Mouse (Mus musculus) midbrain, postnatal 0 days (tissue): ENCODE results near the gene Zan. TPM values are rescaled to one million over a fixed set of nuclear protein-coding genes. Genes with fewer than 3 reads are reported as not detected.

Experiments
- ATAC-seq: fragments of 200-750 bp; cut with Nextera tagmentation; 2 replicates; pipeline ENCODE4 v1.8.0; 2017; ENCODE audit warnings: moderate number of reproducible peaks, mild to moderate bottlenecking, moderate TSS enrichment, moderate library complexity; ENCODE audit not compliant: low FRiP score
- DNase-seq: peaks from one replicate; pipeline ENCODE4 v3.0.0-alpha.2; 2015; ENCODE audit warnings: low spot score
- H3K27ac ChIP-seq: fragments of 300-500 bp; sonication (generic); 2 replicates; pipeline ENCODE4 v1.5.1; 2014; ENCODE audit warnings: low read depth, mild to moderate bottlenecking, low read length, mixed read lengths
- H3K27me3 ChIP-seq: fragments of 300-500 bp; sonication (generic); 2 replicates; pipeline ENCODE4 v1.6.1; 2014; ENCODE audit warnings: low read length, control low read depth, mixed read lengths; ENCODE audit not compliant: insufficient read depth
- H3K36me3 ChIP-seq: fragments of 300-500 bp; sonication (generic); 2 replicates; pipeline ENCODE4 v1.6.1; 2014; ENCODE audit warnings: low read length, control low read depth, mixed read lengths; ENCODE audit not compliant: insufficient read depth
- H3K4me1 ChIP-seq: fragments of 300-500 bp; sonication (generic); 2 replicates; pipeline ENCODE4 v1.6.1; 2014; ENCODE audit warnings: mild to moderate bottlenecking, control low read depth, antibody characterized with exemption, low read length, mixed read lengths; ENCODE audit not compliant: insufficient read depth
- H3K4me2 ChIP-seq: fragments of 300-500 bp; sonication (generic); 2 replicates; pipeline ENCODE4 v1.6.1; 2014; ENCODE audit warnings: low read depth, mild to moderate bottlenecking, low read length, mixed read lengths; ENCODE audit not compliant: poor library complexity, severe bottlenecking
- H3K4me3 ChIP-seq: fragments of 300-500 bp; sonication (generic); 2 replicates; pipeline ENCODE4 v1.5.1; 2014; ENCODE audit warnings: low read depth, mild to moderate bottlenecking, low read length, moderate library complexity
- H3K9ac ChIP-seq: fragments of 300-500 bp; sonication (generic); replicated peaks from 2 replicates; pipeline ENCODE4 v1.6.1; 2014; ENCODE audit warnings: mild to moderate bottlenecking, low read length, moderate library complexity, mixed read lengths; ENCODE audit not compliant: poor library complexity, severe bottlenecking
- H3K9me3 ChIP-seq: fragments of 300-500 bp; sonication (generic); 2 replicates; pipeline ENCODE4 v1.6.1; 2016; ENCODE audit warnings: low read length, control low read depth
- CTCF ChIP-seq: IDR thresholded peaks from 2 replicates; pipeline ENCODE4 v1.5.1; 2016; ENCODE audit warnings: antibody characterized with exemption, mild to moderate bottlenecking
- WGBS: fragments of 180-500 bp; shearing (Covaris S2); extraction: QIAGEN DNeasy Blood & Tissue Kit; methylation state at CpG from one replicate; pipeline ENCODE4 v1.1.7; 2014; 5-methylcytosine and 5-hydroxymethylcytosine counted together
- polyA plus RNA-seq: library from polyadenylated mRNA; unstranded; fragments of >200 nt; fragmentation: Nextera tagmentation; extraction: Ambion mirVana; gene quantifications from 2 replicates; pipeline ENCODE4 v1.2.1, GENCODE M21; 2015
- total RNA-seq: library from RNA; depleted of rRNA; stranded (reverse); fragments of >200 nt; gene quantifications from 2 replicates; pipeline ENCODE4 v1.2.3, GENCODE M21; 2014

Zan gene
- total and polyA plus RNA-seq, 2 experiments from 2014 or later = 0.31 to 0.99 TPM

DNA sequence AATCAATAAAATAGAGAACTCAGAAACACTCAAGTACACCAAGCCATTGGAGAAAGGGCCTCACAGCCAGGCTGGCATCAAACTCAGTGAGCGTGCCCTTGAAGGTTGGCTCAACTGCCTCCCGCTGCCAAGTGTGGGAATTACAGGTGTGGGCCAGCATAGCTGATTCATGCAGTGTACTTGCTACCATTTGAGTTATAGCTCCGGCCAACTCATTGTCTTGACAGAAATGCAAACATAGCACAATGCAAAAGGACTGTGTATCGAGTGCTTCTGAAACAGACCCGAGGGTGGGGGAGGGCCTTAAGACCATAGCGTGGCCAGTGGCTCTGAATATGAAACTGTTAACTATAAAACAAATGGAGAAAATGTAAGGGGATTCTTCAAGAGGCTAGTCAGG lies 27.2 kb upstream of the Zan start:
- peaks cover 7% of the 10 kb centered on the region for H3K4me1 ChIP-seq
- no peak overlapping the region for H3K9ac ChIP-seq
- no peaks in the 10 kb centered on the region; the same call in 1 of the 2 replicates for H3K36me3 ChIP-seq
- no peaks in the 10 kb centered on the region for H3K9me3 ChIP-seq
- H3K4me2 ChIP-seq = no peak overlapping the region
- no peak for ATAC-seq
- peak; percentile 45 for TF ChIP-seq CTCF
- no peaks in the 10 kb centered on the region for H3K27me3 ChIP-seq
- no peak overlapping the region for H3K27ac ChIP-seq
- no peak overlapping the region for H3K4me3 ChIP-seq
- no peak for DNase-seq
- WGBS = 82% methylated on average over 6 of the region's 6 CpGs

DNA sequence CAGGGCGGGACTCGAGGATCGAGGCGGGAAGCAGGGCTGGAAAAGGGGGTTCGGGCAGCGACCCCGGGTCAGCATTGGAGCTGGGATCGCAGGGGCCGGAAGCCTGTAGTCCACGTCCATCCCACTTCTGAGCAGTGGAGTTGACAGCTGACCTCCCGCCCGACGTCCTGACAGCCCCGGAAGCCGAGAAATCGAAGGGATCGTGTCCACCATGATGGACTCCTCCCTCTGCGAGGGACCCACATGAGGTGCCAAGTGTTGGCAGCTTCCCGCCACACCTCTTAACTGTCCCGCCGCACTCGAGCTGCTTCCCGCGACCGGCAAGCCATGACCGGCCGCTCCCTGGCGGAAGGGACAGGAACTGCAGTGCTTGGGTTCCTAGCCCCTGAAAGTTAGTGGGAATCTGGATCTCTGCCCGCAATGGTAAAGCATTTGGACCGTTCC lies 25.8 kb upstream of the Zan start:
- Histone ChIP-seq H3K27me3 (no peaks in the 10 kb centered on the region), H3K4me1 (peaks cover 7% of the 10 kb centered on the region), H3K4me2 (peak overlapping the region; percentile 54), H3K27ac (peak overlapping the region; percentile 98), H3K9me3 (no peaks in the 10 kb centered on the region), H3K36me3 (no peaks in the 10 kb centered on the region; the same call in 1 of the 2 replicates), H3K9ac (peak overlapping the region; percentile 78), H3K4me3 (peak overlapping the region; percentile 56)
- WGBS = under 1% methylated on average over 30 of the region's 30 CpGs
- ATAC-seq (peak; percentile 82), DNase-seq (peak; percentile 96)
- peak; percentile 96 for TF ChIP-seq CTCF

DNA sequence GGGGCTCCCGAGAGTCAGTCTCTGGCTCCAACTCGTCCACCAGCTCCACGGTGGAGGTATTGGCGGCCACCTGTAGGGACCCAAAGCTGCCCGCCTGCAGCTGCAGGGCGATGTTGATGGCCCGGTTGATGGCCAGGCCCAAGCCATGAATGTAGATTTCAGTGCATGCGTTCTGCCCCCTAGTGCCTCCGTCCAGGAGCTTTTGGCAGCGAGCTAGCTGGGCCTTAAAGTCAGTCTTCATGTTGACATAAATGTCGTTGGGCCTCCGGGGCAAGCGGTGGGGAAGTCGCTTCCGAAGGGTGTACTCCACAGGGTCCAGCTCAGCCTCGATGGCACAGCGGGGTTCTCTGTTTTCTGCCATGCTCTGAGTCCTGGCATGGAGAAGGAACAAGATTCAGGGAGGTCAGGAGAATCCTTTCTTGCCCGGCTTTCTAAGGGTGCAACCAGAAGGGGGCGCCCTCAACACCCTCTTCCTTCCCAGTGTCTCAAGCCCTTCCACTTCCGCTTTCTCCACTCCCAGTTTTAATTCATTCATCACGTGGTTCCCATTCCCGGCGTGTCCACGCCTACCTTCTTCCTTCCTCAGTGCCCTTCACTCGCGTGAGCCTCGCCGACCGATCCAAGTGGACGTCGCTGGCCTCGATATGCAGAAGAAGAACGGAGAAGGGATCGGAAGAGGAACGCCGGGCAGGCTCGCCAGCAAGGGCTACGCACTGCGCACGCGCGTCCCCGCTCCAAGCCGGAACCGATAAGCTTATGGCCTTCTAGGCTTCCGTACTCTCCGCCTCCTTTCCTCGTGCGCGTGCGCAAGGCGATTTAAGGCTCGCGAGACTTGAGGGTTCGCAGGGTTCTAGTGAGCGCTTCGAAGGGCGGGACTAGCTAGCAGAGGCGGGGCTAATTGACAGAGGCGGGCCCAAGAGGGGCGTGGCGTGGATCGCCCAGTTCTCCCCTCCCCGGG lies 25.1 kb upstream of the Zan start, which contains the start of gene Pop7:
Gene Pop7, minus strand, starts transcription at position 810 of the 958 bp plus-strand sequence.
- WGBS = 1% methylated on average over 64 of the region's 64 CpGs
- Histone ChIP-seq H3K4me3 (peak within 1 kb of the TSS; percentile 56), H3K27me3 (no peaks in the 10 kb centered on the region), H3K4me2 (peak within 1 kb of the TSS; percentile 87), H3K27ac (peak within 1 kb of the TSS; percentile 98), H3K36me3 (no peaks in the 10 kb centered on the region; the same call in 1 of the 2 replicates), H3K4me1 (peaks cover 7% of the 10 kb centered on the region), H3K9me3 (no peaks in the 10 kb centered on the region), H3K9ac (peak within 1 kb of the TSS; percentile 78)
- peak; percentile 88 for TF ChIP-seq CTCF
- ATAC-seq (peak; percentile 95), DNase-seq (peak; percentile 100)

DNA sequence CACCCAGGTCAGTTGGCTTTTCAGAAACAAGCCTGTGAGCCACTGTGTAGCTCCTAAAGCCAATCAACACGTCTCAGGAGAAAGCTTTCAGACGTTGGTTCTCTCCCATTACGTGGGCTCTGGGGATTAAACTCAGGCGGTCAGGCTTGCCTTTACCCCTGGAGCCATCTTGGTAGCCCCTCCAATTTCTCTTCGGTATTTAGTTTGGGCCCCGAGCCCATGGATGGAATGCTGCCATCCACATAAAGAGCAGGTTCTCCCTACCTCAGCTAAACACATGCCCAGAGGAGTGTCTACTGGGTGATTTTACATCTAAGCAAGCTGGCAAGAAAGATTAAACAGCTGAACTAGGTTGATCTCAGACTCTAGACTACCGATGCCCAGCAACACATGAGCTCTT lies 23.3 kb upstream of the Zan start:
- 90% methylated on average over 7 of the region's 7 CpGs for WGBS
- ATAC-seq (no peak), DNase-seq (no peak)
- H3K27me3 ChIP-seq = no peaks in the 10 kb centered on the region
- peaks cover 7% of the 10 kb centered on the region for H3K4me1 ChIP-seq
- no peaks in the 10 kb centered on the region; the same call in 1 of the 2 replicates for H3K36me3 ChIP-seq
- no peak overlapping the region for H3K27ac ChIP-seq
- no peak for TF ChIP-seq CTCF
- no peak overlapping the region for H3K4me2 ChIP-seq
- H3K9me3 ChIP-seq = no peaks in the 10 kb centered on the region
- H3K9ac ChIP-seq = no peak overlapping the region
- no peak overlapping the region for H3K4me3 ChIP-seq

DNA sequence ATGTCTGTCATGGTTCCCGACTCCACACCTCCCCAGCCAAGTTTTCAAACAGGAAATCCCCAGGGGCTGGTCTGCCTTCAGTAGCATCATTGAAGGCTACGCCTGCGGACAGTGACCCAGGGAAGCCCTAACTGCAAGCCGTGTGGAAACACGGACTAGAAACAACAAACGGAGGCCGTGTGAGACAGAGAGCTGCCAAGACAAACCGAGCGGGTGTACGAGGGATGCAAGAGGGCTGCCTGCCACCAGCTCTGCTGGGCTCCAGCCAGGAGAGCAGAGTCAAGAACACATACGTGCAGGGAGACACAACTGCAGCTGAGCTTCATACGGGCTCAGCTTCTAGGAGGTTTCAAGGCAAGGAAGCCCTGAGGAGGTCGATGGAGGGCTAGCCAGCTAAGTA lies 17.0 kb upstream of the Zan start:
- no peaks in the 10 kb centered on the region for H3K36me3 ChIP-seq
- no peak overlapping the region for H3K4me2 ChIP-seq
- ATAC-seq = no peak
- no peak overlapping the region for H3K9ac ChIP-seq
- no peak for TF ChIP-seq CTCF
- no peak overlapping the region for H3K4me3 ChIP-seq
- H3K27me3 ChIP-seq = no peaks in the 10 kb centered on the region
- no peak for DNase-seq
- H3K4me1 ChIP-seq = no peaks in the 10 kb centered on the region
- no peak overlapping the region for H3K27ac ChIP-seq
- H3K9me3 ChIP-seq = no peaks in the 10 kb centered on the region
- WGBS = 71% methylated on average over 13 of the region's 13 CpGs

DNA sequence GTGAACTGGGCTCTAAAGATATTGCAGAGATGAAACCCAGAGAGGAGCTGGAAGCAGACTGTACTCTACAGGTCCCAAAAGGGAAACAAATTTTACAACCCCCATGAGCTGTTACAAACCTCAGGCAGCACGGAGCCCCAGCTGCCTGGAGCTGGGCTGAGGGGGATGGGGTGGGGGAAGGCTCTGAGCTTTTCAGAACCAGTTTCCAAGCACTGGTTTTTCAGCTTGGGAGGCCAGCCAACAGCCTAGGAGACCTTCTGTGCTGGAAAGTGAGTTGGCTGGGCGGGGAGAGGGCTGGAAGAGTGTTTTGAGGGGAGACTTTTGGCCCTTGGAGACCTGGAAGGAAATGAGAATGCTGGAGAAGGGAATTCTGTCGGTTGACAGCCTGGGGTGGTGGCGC lies 14.7 kb upstream of the Zan start:
- WGBS = 69% methylated on average over 4 of the region's 4 CpGs
- DNase-seq (peak; percentile 43), ATAC-seq (no peak)
- H3K4me1 ChIP-seq = no peaks in the 10 kb centered on the region
- H3K9me3 ChIP-seq = no peaks in the 10 kb centered on the region
- H3K9ac ChIP-seq = no peak overlapping the region
- TF ChIP-seq CTCF = no peak
- H3K27ac ChIP-seq = no peak overlapping the region
- no peaks in the 10 kb centered on the region for H3K36me3 ChIP-seq
- H3K4me3 ChIP-seq = no peak overlapping the region
- H3K4me2 ChIP-seq = no peak overlapping the region
- 0 out of 2 replicates have a peak, but pooled peaks cover 1% of the 10 kb centered on the region for H3K27me3 ChIP-seq
